Mouse (Mus musculus): ENCODE measurements around the gene Tfap4. TPM values are rescaled to one million over a fixed set of nuclear protein-coding genes. Genes with fewer than 3 reads are reported as not detected.

Gene Tfap4
- polyA plus RNA-seq (2012; rRNA removed): 4.0 and 8.3 TPM in 2 replicates

DNA sequence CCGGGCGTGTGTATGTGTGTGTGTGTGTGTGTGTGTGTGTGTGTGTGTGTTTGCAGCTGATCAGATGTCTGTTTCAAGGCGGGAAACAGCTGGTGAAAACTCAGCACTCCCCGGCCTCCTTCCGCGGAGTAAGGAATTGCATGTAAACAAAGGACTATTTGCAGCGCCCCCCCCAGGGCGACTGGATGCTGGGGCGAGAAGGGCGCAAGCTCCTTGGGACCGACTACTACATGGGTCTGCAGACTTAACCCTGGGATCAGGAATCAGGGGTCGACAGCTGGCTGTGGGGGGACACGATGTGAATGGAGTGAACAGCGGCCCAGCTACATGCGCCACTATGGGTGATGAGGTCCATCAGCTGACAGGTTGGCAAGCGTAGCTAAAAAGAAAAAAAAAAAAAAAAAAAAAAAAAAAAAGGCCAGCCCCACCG, at the start of gene Tfap4:
TSS of gene Tfap4 (minus strand) at position 140 of the 430 bp plus-strand sequence.
- Histone ChIP-seq H3K4me3 (ENCODE audit: low read depth, low read length) (peak within 1 kb of the TSS; percentile 82), H3K4me1 (ENCODE audit: control insufficient read depth, insufficient read depth, insufficient read length, low read length) (peaks cover 7% of the 10 kb centered on the region), H3K27ac (ENCODE audit: insufficient read depth, low read depth, low read length) (peak within 1 kb of the TSS; percentile 82), H3K36me3 (ENCODE audit: control insufficient read depth, insufficient read depth, low read length) (no peaks in the 10 kb centered on the region), H3K27me3 (ENCODE audit: control insufficient read depth, insufficient read depth, low read length) (no peaks in the 10 kb centered on the region)
- TF ChIP-seq POLR2A (IDR thresholded peaks at IDR 0.05; ENCODE audit: low read depth, low read length) (no peak), CTCF (IDR thresholded peaks at IDR 0.05; ENCODE audit: extremely low read depth, insufficient read length, insufficient replicate concordance, low read depth, low read length) (no peak; the same call in 1 of the 2 replicates)
- WGBS: 0% methylated on average over 17 of the region's 17 CpGs

DNA sequence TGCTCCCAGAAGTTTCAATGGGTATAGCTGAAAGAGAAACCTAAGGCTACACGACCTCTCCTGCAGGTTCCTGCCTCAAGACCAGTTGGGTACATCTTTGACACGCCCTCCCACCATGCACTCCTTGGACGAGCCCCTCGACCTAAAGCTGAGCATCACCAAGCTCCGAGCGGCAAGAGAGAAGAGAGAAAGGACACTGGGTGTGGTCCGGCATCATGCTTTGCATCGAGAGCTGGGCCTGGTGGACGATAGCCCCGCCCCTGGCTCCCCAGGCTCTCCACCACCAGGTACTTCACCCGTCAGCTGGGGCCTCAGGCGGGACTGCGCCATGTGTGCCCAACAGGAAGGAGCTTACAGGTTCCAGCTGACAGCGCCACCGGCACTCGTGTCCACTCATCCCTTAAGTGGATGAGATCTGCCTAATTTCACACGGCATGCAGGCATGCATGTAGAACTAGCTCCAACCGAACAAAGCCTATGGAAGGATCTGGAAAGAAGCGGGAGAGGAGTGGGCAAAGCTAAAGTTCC, 48.9 kb upstream of the Tfap4 start:
- Histone ChIP-seq H3K4me3 (ENCODE audit: low read depth, low read length) (no peak overlapping the region), H3K27me3 (ENCODE audit: control insufficient read depth, insufficient read depth, low read length) (no peaks in the 10 kb centered on the region), H3K4me1 (ENCODE audit: control insufficient read depth, insufficient read depth, insufficient read length, low read length) (peaks cover 23% of the 10 kb centered on the region), H3K36me3 (ENCODE audit: control insufficient read depth, insufficient read depth, low read length) (no peaks in the 10 kb centered on the region), H3K27ac (ENCODE audit: insufficient read depth, low read depth, low read length) (no peak overlapping the region)
- WGBS: 74% methylated on average over 19 of the region's 19 CpGs
- TF ChIP-seq POLR2A (IDR thresholded peaks at IDR 0.05; ENCODE audit: low read depth, low read length): no peak
- TF ChIP-seq CTCF (IDR thresholded peaks at IDR 0.05; ENCODE audit: extremely low read depth, insufficient read length, insufficient replicate concordance, low read depth, low read length): no peak

DNA sequence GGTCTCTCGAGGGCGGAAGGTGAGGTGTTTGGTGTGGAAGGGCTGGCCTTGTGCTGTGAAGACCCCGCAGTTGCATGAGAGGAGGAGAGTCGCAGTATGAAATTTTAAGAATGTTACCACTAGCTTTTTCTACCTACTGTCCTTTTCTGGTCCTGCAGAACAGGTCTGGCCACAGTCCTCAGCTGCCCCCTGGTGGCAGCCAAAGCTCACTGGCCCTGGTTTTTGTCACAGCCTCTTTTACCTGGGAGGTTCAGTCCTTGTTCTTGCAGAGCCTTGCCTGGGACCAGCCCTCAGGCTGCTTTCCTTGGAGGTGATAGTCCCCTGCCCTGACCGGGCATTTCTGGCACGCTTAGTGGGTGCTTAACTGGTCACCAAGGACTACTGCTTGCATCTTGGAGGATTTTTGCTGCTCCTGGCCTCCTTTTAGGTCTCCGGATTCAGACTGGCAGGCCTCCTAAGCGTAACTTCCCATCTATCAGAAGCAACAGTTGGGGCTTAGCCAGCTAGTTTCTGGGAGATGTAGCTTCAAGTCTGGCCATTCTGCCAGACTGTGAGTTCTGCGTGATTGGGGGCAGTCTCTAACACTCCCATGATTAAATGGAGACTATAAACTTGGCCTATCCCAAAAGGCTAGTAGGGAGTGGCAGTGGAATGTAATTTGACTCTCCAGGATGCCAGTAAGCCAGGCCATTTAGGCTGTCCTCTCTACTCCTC, 48.3 kb upstream of the Tfap4 start:
- no peak overlapping the region for H3K27ac ChIP-seq (ENCODE audit: insufficient read depth, low read depth, low read length)

DNA sequence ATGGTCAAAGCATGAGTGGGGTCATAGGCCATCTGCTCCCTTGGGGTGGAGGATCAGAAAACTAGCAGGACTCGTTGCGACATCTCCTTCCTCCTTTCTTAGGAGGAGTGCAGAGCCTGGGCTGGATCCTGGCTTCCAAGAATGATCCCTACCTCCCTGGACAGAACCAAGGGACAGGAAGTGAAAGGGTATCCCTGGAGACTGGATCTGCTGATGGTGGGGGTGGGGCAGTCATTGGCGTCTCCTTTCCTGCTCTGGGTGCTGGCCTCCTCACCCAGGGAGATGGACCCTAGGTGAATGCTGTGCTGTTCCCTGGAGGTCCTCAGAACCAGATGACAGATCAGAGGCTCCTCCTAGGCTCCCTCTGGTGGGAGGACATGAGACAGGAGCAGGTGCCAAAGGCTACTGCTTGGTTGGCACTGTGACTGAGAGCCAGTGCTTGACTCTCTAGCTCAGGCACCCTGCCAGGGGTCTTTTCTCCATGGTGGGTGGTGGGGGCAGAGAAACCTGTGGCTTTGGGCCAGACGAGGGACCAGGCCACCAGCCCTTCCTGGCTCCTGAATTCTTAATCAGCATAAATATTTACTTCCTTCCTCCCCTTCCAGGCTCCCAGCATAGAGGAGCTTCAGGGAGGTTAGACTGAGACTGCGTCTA, 46.9 kb upstream of the Tfap4 start:
- peaks cover 34% of the 10 kb centered on the region for H3K4me1 ChIP-seq (ENCODE audit: control insufficient read depth, insufficient read depth, insufficient read length, low read length)
- TF ChIP-seq POLR2A (IDR thresholded peaks at IDR 0.05; ENCODE audit: low read depth, low read length) (no peak), CTCF (IDR thresholded peaks at IDR 0.05; ENCODE audit: extremely low read depth, insufficient read length, insufficient replicate concordance, low read depth, low read length) (peak; percentile 66; the same call in 1 of the 2 replicates)
- peak overlapping the region; percentile 60 for H3K27ac ChIP-seq (ENCODE audit: insufficient read depth, low read depth, low read length)
- no peaks in the 10 kb centered on the region for H3K27me3 ChIP-seq (ENCODE audit: control insufficient read depth, insufficient read depth, low read length)
- WGBS: 21% methylated on average over 5 of the region's 5 CpGs
- no peaks in the 10 kb centered on the region for H3K36me3 ChIP-seq (ENCODE audit: control insufficient read depth, insufficient read depth, low read length)
- H3K4me3 ChIP-seq (ENCODE audit: low read depth, low read length): no peak overlapping the region

More for the DNA sequence above, 48.3 kb upstream of the Tfap4 start:
- TF ChIP-seq CTCF (IDR thresholded peaks at IDR 0.05; ENCODE audit: extremely low read depth, insufficient read length, insufficient replicate concordance, low read depth, low read length) (peak; percentile 97), POLR2A (IDR thresholded peaks at IDR 0.05; ENCODE audit: low read depth, low read length) (no peak; the same call in 1 of the 2 replicates)
- Histone ChIP-seq H3K4me1 (ENCODE audit: control insufficient read depth, insufficient read depth, insufficient read length, low read length) (peaks cover 25% of the 10 kb centered on the region), H3K4me3 (ENCODE audit: low read depth, low read length) (no peak overlapping the region), H3K36me3 (ENCODE audit: control insufficient read depth, insufficient read depth, low read length) (no peaks in the 10 kb centered on the region), H3K27me3 (ENCODE audit: control insufficient read depth, insufficient read depth, low read length) (no peaks in the 10 kb centered on the region)
- 39% methylated on average over 9 of the region's 9 CpGs for WGBS

DNA sequence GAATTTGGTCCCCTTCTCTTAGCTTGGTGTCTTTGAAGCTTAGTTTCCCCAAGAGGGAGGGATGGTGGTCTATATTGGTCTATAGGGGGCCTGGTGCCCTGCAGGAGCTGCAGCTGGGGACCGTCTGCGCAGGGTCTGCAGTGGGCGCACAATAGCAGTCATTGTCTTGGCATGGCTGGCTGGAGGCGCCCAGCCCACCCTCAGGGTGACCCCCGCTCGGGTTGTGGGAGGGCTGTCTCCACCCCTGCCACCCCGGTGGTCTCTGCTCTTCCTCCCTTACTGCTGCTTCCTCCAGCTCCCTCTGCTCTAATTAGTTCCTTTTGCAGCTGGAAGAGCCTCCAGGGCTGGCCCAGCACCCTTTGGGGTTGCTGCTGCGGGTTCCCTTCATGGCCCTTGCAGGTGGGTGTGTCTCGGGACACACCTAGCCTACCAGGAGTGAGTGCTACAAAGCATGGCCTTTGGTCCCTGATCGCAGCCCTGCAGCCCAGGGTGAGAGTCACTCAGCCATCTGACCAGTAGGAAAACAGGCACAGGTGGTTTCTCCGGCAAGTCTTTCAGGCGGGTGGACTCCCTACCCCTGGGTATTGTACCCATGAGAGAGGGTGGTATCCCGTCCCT, 46.0 kb upstream of the Tfap4 start:
- H3K4me1 ChIP-seq (ENCODE audit: control insufficient read depth, insufficient read depth, insufficient read length, low read length): peaks cover 34% of the 10 kb centered on the region
- no peaks in the 10 kb centered on the region for H3K36me3 ChIP-seq (ENCODE audit: control insufficient read depth, insufficient read depth, low read length)
- no peaks in the 10 kb centered on the region for H3K27me3 ChIP-seq (ENCODE audit: control insufficient read depth, insufficient read depth, low read length)
- no peak overlapping the region for H3K4me3 ChIP-seq (ENCODE audit: low read depth, low read length)
- TF ChIP-seq CTCF (IDR thresholded peaks at IDR 0.05; ENCODE audit: extremely low read depth, insufficient read length, insufficient replicate concordance, low read depth, low read length): no peak
- TF ChIP-seq POLR2A (IDR thresholded peaks at IDR 0.05; ENCODE audit: low read depth, low read length): no peak
- 53% methylated on average over 13 of the region's 13 CpGs for WGBS
- peak overlapping the region; percentile 60 for H3K27ac ChIP-seq (ENCODE audit: insufficient read depth, low read depth, low read length)

DNA sequence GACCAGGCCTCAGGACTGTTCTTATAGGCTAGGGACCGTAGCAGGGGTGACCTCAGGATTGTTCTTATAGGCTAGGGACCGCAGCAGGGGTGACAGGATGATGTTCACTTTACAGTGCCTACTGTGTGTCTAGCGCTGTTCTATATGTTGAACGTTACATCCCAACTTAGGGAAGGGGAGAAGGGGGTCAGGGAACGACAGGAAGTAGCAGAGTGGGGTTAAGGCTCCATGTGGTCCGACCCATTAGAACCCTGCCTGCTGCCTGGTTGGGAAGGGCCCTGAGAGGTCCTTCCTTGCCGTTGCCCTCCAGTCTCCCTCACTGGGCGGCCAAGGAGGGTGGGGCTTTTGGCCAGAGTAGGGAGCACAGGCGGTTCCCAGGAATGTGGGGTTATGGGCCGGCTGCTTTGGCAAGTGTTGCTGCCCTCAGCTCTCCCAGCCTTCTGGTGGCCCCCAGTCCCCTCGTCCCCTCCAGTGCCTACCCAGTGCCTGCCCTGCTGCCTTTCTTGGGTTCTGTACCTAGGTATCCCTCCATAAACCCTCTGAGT, 44.7 kb upstream of the Tfap4 start:
- WGBS: 70% methylated on average over 11 of the region's 11 CpGs
- Histone ChIP-seq H3K36me3 (ENCODE audit: control insufficient read depth, insufficient read depth, low read length) (no peaks in the 10 kb centered on the region), H3K27me3 (ENCODE audit: control insufficient read depth, insufficient read depth, low read length) (no peaks in the 10 kb centered on the region), H3K4me1 (ENCODE audit: control insufficient read depth, insufficient read depth, insufficient read length, low read length) (peaks cover 34% of the 10 kb centered on the region), H3K27ac (ENCODE audit: insufficient read depth, low read depth, low read length) (no peak overlapping the region), H3K4me3 (ENCODE audit: low read depth, low read length) (no peak overlapping the region)
- TF ChIP-seq CTCF (IDR thresholded peaks at IDR 0.05; ENCODE audit: extremely low read depth, insufficient read length, insufficient replicate concordance, low read depth, low read length): no peak
- TF ChIP-seq POLR2A (IDR thresholded peaks at IDR 0.05; ENCODE audit: low read depth, low read length): no peak
